Mouse (Mus musculus): ENCODE data around the gene Sun1.

DNA sequence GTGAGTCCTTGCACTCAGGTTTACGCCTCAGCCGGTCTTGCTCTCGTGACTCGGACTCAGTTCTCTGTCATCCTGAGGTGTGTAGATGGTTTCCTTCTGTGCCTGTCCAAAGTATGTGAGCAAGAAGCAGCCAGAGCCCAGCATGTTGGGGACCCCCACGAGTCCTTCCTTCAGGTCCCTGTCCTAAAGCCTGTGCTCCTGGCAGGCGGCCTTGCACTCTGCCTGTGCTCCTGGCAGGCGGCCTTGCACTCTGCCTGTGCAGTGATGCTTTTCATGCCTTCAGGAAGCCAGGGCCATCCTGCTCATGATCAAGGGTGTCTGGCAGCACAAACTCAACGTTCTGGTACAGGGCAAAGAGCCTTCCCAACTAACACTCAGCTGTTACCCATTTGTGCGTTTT lies 16.8 kb upstream of the Sun1 start:
- TF ChIP-seq CTCF (IDR thresholded peaks at IDR 0.05; ENCODE audit: low read depth, low read length) = no peak
- TF ChIP-seq POLR2A (IDR thresholded peaks at IDR 0.05; ENCODE audit: insufficient read depth, low read length) = no peak

All from ES-Bruce4 (cell line).